Mouse (Mus musculus) bone marrow macrophage, adult 2 months (primary cell): ENCODE data around the gene Sox12. TPM values are rescaled to one million over a fixed set of nuclear protein-coding genes. Genes with fewer than 3 reads are reported as not detected.
A peak's percentile ranks its signal among the peaks of the same experiment; 100 is the strongest.

ENCODE experiments used
- H3K27ac ChIP-seq: 2 replicates; pipeline ENCODE4 v1.5.1; 2012; ENCODE audit warnings: low read depth, low read length; ENCODE audit not compliant: insufficient read depth
- H3K4me1 ChIP-seq: 2 replicates; pipeline ENCODE4 v1.6.1; 2012; ENCODE audit warnings: low read length; ENCODE audit not compliant: control insufficient read depth, insufficient read depth
- H3K4me3 ChIP-seq: 2 replicates; pipeline ENCODE4 v1.5.1; 2012; ENCODE audit warnings: mild to moderate bottlenecking, low read length, moderate library complexity; ENCODE audit not compliant: insufficient read depth
- CTCF ChIP-seq: IDR thresholded peaks from 2 replicates; pipeline ENCODE4 v1.5.1; 2012; ENCODE audit warnings: low read depth, mild to moderate bottlenecking, low read length, moderate library complexity
- POLR2A ChIP-seq: IDR thresholded peaks from 2 replicates; pipeline ENCODE4 v1.6.1; 2012; ENCODE audit warnings: mild to moderate bottlenecking, low read depth, low read length, borderline replicate concordance
- polyA plus RNA-seq: library from polyadenylated mRNA; stranded (reverse); fragments of >200 nt; gene quantifications from 2 replicates; pipeline ENCODE4 v1.2.4, GENCODE M21; 2012; ENCODE audit not compliant: missing spikeins, insufficient read depth, insufficient read length

Gene Sox12
- polyA plus RNA-seq, 1 experiment: 0.44 TPM

DNA sequence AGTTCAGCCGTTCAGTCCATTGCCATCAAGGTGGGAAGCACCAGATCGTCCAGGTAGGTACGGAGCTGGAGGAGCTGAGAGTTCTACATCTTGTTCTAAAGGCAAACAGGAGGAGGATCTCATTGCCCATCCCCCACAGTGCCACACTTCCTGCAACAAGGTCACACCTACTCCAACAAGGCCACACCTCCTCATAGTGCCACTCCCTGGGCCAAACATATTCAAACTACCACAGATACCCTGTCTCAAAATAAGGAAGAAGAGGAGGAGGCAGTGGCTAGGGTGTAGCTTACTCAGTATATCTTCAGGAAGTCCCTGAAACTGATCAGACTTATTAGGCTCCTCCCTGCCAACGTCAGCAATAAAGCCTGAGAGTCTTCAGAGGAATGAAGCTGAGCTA is 13.7 kb downstream of the Sox12 start:
- no peak overlapping the region for H3K4me3 ChIP-seq
- TF ChIP-seq POLR2A (no peak), CTCF (no peak)
- H3K4me1 ChIP-seq: no peaks in the 10 kb centered on the region
- no peak overlapping the region for H3K27ac ChIP-seq

- no peak for TF ChIP-seq POLR2A
- no peak for TF ChIP-seq CTCF
- Histone ChIP-seq H3K4me1 (no peaks in the 10 kb centered on the region), H3K4me3 (no peak within 1 kb of the TSS), H3K27ac (no peak within 1 kb of the TSS)
Observed at GRCm38 (mm10) chr2:152376345-152376741, 21.5 kb downstream of the Sox12 start, which contains the start of gene Nrsn2. Gene Nrsn2, minus strand, starts transcription at chr2:152376638.

GRCm38 (mm10) chr2:152375652-152376344 is 22.1 kb downstream of the Sox12 start:
- H3K4me3 ChIP-seq: no peak overlapping the region
- no peaks in the 10 kb centered on the region for H3K4me1 ChIP-seq
- TF ChIP-seq POLR2A (no peak), CTCF (no peak)
- no peak overlapping the region for H3K27ac ChIP-seq

- H3K4me3 ChIP-seq: no peak overlapping the region
- TF ChIP-seq POLR2A (no peak), CTCF (no peak)
- no peaks in the 10 kb centered on the region for H3K4me1 ChIP-seq
- H3K27ac ChIP-seq: no peak overlapping the region
Observed at GRCm38 (mm10) chr2:152373547-152373946, 24.3 kb downstream of the Sox12 start.

DNA sequence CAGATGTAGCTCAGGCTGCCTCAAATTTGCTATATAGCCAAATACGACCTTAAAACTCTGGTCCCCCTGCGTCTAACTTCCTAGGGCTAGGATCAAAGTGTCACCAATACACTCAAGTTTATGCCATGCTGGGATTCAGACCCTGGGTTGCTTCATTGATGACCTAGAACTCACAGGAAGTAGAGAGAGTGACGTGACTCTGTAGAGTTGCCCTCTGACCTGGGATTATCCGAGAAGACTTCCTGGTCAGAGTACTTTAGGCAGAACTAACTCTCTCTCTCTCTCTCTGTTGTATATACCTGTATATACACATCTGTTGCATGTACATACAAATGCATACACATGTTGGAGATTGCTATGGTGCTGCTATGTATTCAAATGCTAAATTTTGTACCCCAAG is 25.2 kb downstream of the Sox12 start:
- TF ChIP-seq POLR2A (no peak), CTCF (no peak)
- Histone ChIP-seq H3K4me1 (no peaks in the 10 kb centered on the region), H3K27ac (no peak overlapping the region), H3K4me3 (no peak overlapping the region)

- Histone ChIP-seq H3K4me3 (no peak overlapping the region), H3K27ac (no peak overlapping the region), H3K4me1 (no peaks in the 10 kb centered on the region)
- TF ChIP-seq CTCF (no peak), POLR2A (no peak)
Observed at GRCm38 (mm10) chr2:152372104-152372503, 25.8 kb downstream of the Sox12 start.

GRCm38 (mm10) chr2:152368532-152369140 is 29.2 kb downstream of the Sox12 start:
- H3K27ac ChIP-seq: no peak overlapping the region
- TF ChIP-seq POLR2A (no peak), CTCF (peak; percentile 93)
- H3K4me1 ChIP-seq: peaks cover 2% of the 10 kb centered on the region; the same call in 1 of the 2 replicates
- H3K4me3 ChIP-seq: no peak overlapping the region

DNA sequence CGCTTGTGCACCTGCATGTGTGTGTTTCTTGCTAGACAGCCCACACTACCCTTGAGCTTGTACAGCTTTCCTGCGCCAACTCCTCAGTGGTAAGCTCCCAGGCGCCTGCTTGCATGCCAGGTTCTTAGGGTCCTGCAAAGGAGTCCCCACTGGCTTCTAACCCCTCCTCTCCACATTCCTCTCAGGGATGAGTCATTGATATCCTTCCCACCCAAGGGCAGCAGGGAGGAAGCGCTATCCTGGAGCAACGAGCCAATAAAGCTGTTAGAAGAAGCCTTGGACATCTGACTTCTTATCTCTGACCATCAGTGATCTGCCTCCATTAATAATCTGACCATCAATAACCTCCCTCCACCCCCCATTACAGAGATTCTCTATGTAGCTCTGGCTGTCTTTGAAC is 29.9 kb downstream of the Sox12 start:
- Histone ChIP-seq H3K4me1 (peaks cover 4% of the 10 kb centered on the region; the same call in 1 of the 2 replicates), H3K27ac (no peak overlapping the region), H3K4me3 (no peak overlapping the region)
- TF ChIP-seq CTCF: no peak
- no peak for TF ChIP-seq POLR2A

- peak; percentile 54 for TF ChIP-seq CTCF
- TF ChIP-seq POLR2A: 0 out of 2 replicates have a peak, but pooled peaks have one; percentile 17
- H3K27ac ChIP-seq: no peak overlapping the region
- peak overlapping the region; percentile 30 for H3K4me3 ChIP-seq
- peaks cover 12% of the 10 kb centered on the region for H3K4me1 ChIP-seq
Observed at GRCm38 (mm10) chr2:152363245-152364147, 34.4 kb downstream of the Sox12 start.
